Mouse (Mus musculus) erythroblast, embryonic 14.5 days (primary cell): ENCODE data around the gene Pcsk2.

Experiments
- GATA1 ChIP-seq: IDR thresholded peaks from 2 replicates; pipeline ENCODE4 v1.6.1; 2012; ENCODE audit warnings: low read length, inconsistent platforms, mixed read lengths
- TAL1 ChIP-seq: IDR thresholded peaks from 3 replicates; pipeline ENCODE4 v1.6.1; 2012; ENCODE audit warnings: low read length, inconsistent platforms, mixed read lengths

DNA sequence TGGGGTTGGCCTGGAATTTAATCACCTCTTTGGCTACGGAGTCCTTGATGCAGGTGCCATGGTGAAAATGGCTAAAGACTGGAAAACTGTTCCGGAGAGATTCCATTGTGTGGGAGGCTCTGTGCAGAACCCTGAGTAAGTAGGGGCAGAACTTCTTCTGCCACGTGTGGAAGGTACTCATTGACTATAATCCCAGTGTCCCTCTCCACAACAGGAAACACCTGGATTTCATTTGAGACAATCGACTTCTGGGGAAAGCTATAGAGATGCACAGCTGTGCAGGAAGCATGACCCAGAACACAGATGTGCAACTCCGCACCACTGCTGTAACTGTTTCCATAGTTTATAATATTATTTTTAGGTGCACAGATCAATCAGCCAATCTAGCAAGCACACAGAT, 255.1 kb downstream of the Pcsk2 start:
- no peak for TF ChIP-seq GATA1
- TF ChIP-seq TAL1: no peak
